Mouse (Mus musculus): ENCODE results near the gene Tmem127. TPM values are rescaled to one million over a fixed set of nuclear protein-coding genes. Genes with fewer than 3 reads are reported as not detected.

The Tmem127 gene
- polyA plus RNA-seq, 1 experiment from 2014 or later = 45.4 TPM

GRCm38 (mm10) chr2:127248334-127249004, 761 bp downstream of the Tmem127 start:
- WGBS = 1% methylated on average over 39 of the region's 39 CpGs
- Histone ChIP-seq H3K27ac (replicated peaks) (peak overlapping the region; percentile 83), H3K27me3 (no peaks in the 10 kb centered on the region), H3K4me3 (peak overlapping the region; percentile 69), H3K9me3 (no peaks in the 10 kb centered on the region), H3K4me1 (replicated peaks) (peaks cover 44% of the 10 kb centered on the region), H3K36me3 (peaks cover 35% of the 10 kb centered on the region), H3K4me2 (peak overlapping the region; percentile 96), H3K9ac (peak overlapping the region; percentile 86)
- peak; percentile 71 for ATAC-seq (ENCODE audit: low read depth)

GRCm38 (mm10) chr2:127250291-127251008, 2.7 kb downstream of the Tmem127 start:
- Histone ChIP-seq H3K9ac (peak overlapping the region; percentile 31), H3K36me3 (peaks cover 16% of the 10 kb centered on the region), H3K9me3 (no peaks in the 10 kb centered on the region), H3K4me1 (replicated peaks) (peaks cover 44% of the 10 kb centered on the region), H3K4me3 (no peak overlapping the region), H3K4me2 (no peak overlapping the region), H3K27me3 (no peaks in the 10 kb centered on the region), H3K27ac (replicated peaks) (no peak overlapping the region)
- 93% methylated on average over 9 of the region's 9 CpGs for whole genome bisulfite sequencing
- no peak for ATAC-seq (ENCODE audit: low read depth)

- no peak for ATAC-seq (ENCODE audit: low read depth)
- Histone ChIP-seq H3K9me3 (no peaks in the 10 kb centered on the region), H3K36me3 (peaks cover 15% of the 10 kb centered on the region), H3K9ac (no peak overlapping the region), H3K4me1 (replicated peaks) (peaks cover 41% of the 10 kb centered on the region), H3K27me3 (no peaks in the 10 kb centered on the region), H3K4me3 (no peak overlapping the region), H3K4me2 (no peak overlapping the region), H3K27ac (replicated peaks) (no peak overlapping the region)
- WGBS = 88% methylated on average over 3 of the region's 3 CpGs
Measured at GRCm38 (mm10) chr2:127251457-127251856, 3.7 kb downstream of the Tmem127 start.

- H3K4me1 ChIP-seq (replicated peaks) = peaks cover 35% of the 10 kb centered on the region
- WGBS = 71% methylated on average over 3 of the region's 3 CpGs
- H3K27me3 ChIP-seq = no peaks in the 10 kb centered on the region
- no peak overlapping the region for H3K27ac ChIP-seq (replicated peaks)
- H3K9ac ChIP-seq = no peak overlapping the region
- peaks cover 20% of the 10 kb centered on the region for H3K36me3 ChIP-seq
- no peak overlapping the region for H3K4me2 ChIP-seq
- H3K9me3 ChIP-seq = no peaks in the 10 kb centered on the region
- no peak overlapping the region for H3K4me3 ChIP-seq
- no peak for ATAC-seq (ENCODE audit: low read depth)
Measured at GRCm38 (mm10) chr2:127251880-127252527, 4.3 kb downstream of the Tmem127 start.

- no peak overlapping the region for H3K27ac ChIP-seq (replicated peaks)
- H3K4me2 ChIP-seq = no peak overlapping the region
- H3K36me3 ChIP-seq = peaks cover 28% of the 10 kb centered on the region
- no peak for ATAC-seq (ENCODE audit: low read depth)
- no peaks in the 10 kb centered on the region for H3K9me3 ChIP-seq
- H3K4me1 ChIP-seq (replicated peaks) = peaks cover 33% of the 10 kb centered on the region
- H3K9ac ChIP-seq = no peak overlapping the region
- no peaks in the 10 kb centered on the region for H3K27me3 ChIP-seq
- WGBS = 82% methylated on average over 5 of the region's 5 CpGs
- no peak overlapping the region for H3K4me3 ChIP-seq
Measured at GRCm38 (mm10) chr2:127252787-127253186, 5.1 kb downstream of the Tmem127 start.

- no peak overlapping the region for H3K9ac ChIP-seq
- no peak for ATAC-seq (ENCODE audit: low read depth)
- H3K4me3 ChIP-seq = no peak overlapping the region
- no peak overlapping the region for H3K4me2 ChIP-seq
- H3K9me3 ChIP-seq = no peaks in the 10 kb centered on the region
- H3K27me3 ChIP-seq = no peaks in the 10 kb centered on the region
- WGBS = 87% methylated on average over 3 of the region's 3 CpGs
- peaks cover 20% of the 10 kb centered on the region for H3K4me1 ChIP-seq (replicated peaks)
- no peak overlapping the region for H3K27ac ChIP-seq (replicated peaks)
- peaks cover 47% of the 10 kb centered on the region for H3K36me3 ChIP-seq
Measured at GRCm38 (mm10) chr2:127254604-127255134, 7.0 kb downstream of the Tmem127 start.

GRCm38 (mm10) chr2:127255294-127255693, 7.6 kb downstream of the Tmem127 start:
- WGBS = 94% methylated on average over 6 of the region's 6 CpGs
- Histone ChIP-seq H3K4me3 (no peak overlapping the region), H3K9ac (no peak overlapping the region), H3K9me3 (no peaks in the 10 kb centered on the region), H3K27ac (replicated peaks) (no peak overlapping the region), H3K4me1 (replicated peaks) (peaks cover 14% of the 10 kb centered on the region), H3K27me3 (no peaks in the 10 kb centered on the region), H3K4me2 (no peak overlapping the region), H3K36me3 (peaks cover 48% of the 10 kb centered on the region)
- no peak for ATAC-seq (ENCODE audit: low read depth)

- no peaks in the 10 kb centered on the region for H3K4me1 ChIP-seq (replicated peaks)
- no peak for ATAC-seq (ENCODE audit: low read depth)
- no peaks in the 10 kb centered on the region for H3K9me3 ChIP-seq
- no peak overlapping the region for H3K4me2 ChIP-seq
- WGBS = 93% methylated on average over 5 of the region's 5 CpGs
- no peak overlapping the region for H3K9ac ChIP-seq
- H3K4me3 ChIP-seq = no peak overlapping the region
- peaks cover 47% of the 10 kb centered on the region for H3K36me3 ChIP-seq
- H3K27ac ChIP-seq (replicated peaks) = no peak overlapping the region
- H3K27me3 ChIP-seq = no peaks in the 10 kb centered on the region
Measured at GRCm38 (mm10) chr2:127259340-127259739, 11.6 kb downstream of the Tmem127 start.

- Histone ChIP-seq H3K27me3 (no peaks in the 10 kb centered on the region), H3K4me1 (replicated peaks) (no peaks in the 10 kb centered on the region), H3K27ac (replicated peaks) (no peak overlapping the region), H3K4me3 (no peak overlapping the region), H3K9me3 (no peaks in the 10 kb centered on the region), H3K4me2 (no peak overlapping the region), H3K9ac (no peak overlapping the region), H3K36me3 (peaks cover 29% of the 10 kb centered on the region)
- no peak for ATAC-seq (ENCODE audit: low read depth)
Measured at GRCm38 (mm10) chr2:127262480-127262879, 14.8 kb downstream of the Tmem127 start.

GRCm38 (mm10) chr2:127267854-127268253, 20.1 kb downstream of the Tmem127 start:
- Histone ChIP-seq H3K9me3 (no peaks in the 10 kb centered on the region), H3K4me3 (no peak overlapping the region), H3K9ac (no peak overlapping the region), H3K4me1 (replicated peaks) (peaks cover 20% of the 10 kb centered on the region), H3K4me2 (no peak overlapping the region), H3K27ac (replicated peaks) (no peak overlapping the region), H3K36me3 (no peaks in the 10 kb centered on the region), H3K27me3 (no peaks in the 10 kb centered on the region)
- no peak for ATAC-seq (ENCODE audit: low read depth)
- WGBS = 48% methylated on average over 4 of the region's 4 CpGs

GRCm38 (mm10) chr2:127269491-127270299, 22.0 kb downstream of the Tmem127 start, which contains the start of gene Stard7:
Gene Stard7, plus strand, starts transcription at chr2:127270218.
- Histone ChIP-seq H3K27me3 (no peaks in the 10 kb centered on the region), H3K4me1 (replicated peaks) (peaks cover 32% of the 10 kb centered on the region), H3K36me3 (no peaks in the 10 kb centered on the region), H3K4me3 (peak within 1 kb of the TSS; percentile 98), H3K27ac (replicated peaks) (peak within 1 kb of the TSS; percentile 96), H3K9me3 (no peaks in the 10 kb centered on the region), H3K4me2 (peak within 1 kb of the TSS; percentile 78), H3K9ac (peak within 1 kb of the TSS; percentile 94)
- under 1% methylated on average over 49 of the region's 49 CpGs for WGBS
- peak; percentile 99 for ATAC-seq (ENCODE audit: low read depth)

All from neural tube, embryonic 13.5 days (tissue).